Mouse (Mus musculus) hindbrain, embryonic 16.5 days (tissue): ENCODE measurements around the gene Paxx. TPM values are rescaled to one million over a fixed set of nuclear protein-coding genes. Genes with fewer than 3 reads are reported as not detected.
A peak's percentile ranks its signal among the peaks of the same experiment; 100 is the strongest.

Experiments
- ATAC-seq: fragments of 200-750 bp; cut with Nextera tagmentation; 2 replicates; pipeline ENCODE4 v1.8.0; 2017; ENCODE audit warnings: moderate TSS enrichment, moderate library complexity
- H3K27ac ChIP-seq: fragments of 300-500 bp; sonication (generic); 2 replicates; pipeline ENCODE4 v1.5.1; 2014; ENCODE audit warnings: low read depth, mild to moderate bottlenecking, control low read depth, low read length, moderate library complexity
- H3K27me3 ChIP-seq: fragments of 300-500 bp; sonication (generic); replicated peaks from 2 replicates; pipeline ENCODE4 v1.6.1; 2014; ENCODE audit warnings: low read length; ENCODE audit not compliant: control insufficient read depth, insufficient read depth
- H3K36me3 ChIP-seq: fragments of 300-500 bp; sonication (generic); 2 replicates; pipeline ENCODE4 v1.6.1; 2014; ENCODE audit warnings: mild to moderate bottlenecking, low read length, moderate library complexity, mixed read lengths; ENCODE audit not compliant: control insufficient read depth, insufficient read depth
- H3K4me1 ChIP-seq: fragments of 300-500 bp; sonication (generic); 2 replicates; pipeline ENCODE4 v1.6.1; 2014; ENCODE audit warnings: low read depth, low read length; ENCODE audit not compliant: control insufficient read depth, insufficient read depth
- H3K4me2 ChIP-seq: fragments of 300-500 bp; sonication (generic); 2 replicates; pipeline ENCODE4 v1.6.1; 2014; ENCODE audit warnings: mild to moderate bottlenecking, low read length, control low read depth, moderate library complexity
- H3K4me3 ChIP-seq: fragments of 300-500 bp; sonication (generic); 2 replicates; pipeline ENCODE4 v1.5.1; 2014; ENCODE audit warnings: mild to moderate bottlenecking, low read length, control low read depth, moderate library complexity
- H3K9ac ChIP-seq: fragments of 300-500 bp; sonication (generic); 2 replicates; pipeline ENCODE4 v1.6.1; 2014; ENCODE audit warnings: low read depth, mild to moderate bottlenecking, control low read depth, low read length, moderate library complexity
- H3K9me3 ChIP-seq: fragments of 300-500 bp; sonication (generic); 2 replicates; pipeline ENCODE4 v1.6.1; 2014; ENCODE audit warnings: mild to moderate bottlenecking, low read length, moderate library complexity; ENCODE audit not compliant: control insufficient read depth
- WGBS: fragments of 180-500 bp; shearing (Covaris S2); extraction: QIAGEN DNeasy Blood & Tissue Kit; methylation state at CpG from one replicate; pipeline ENCODE4 v1.1.7; 2014; 5-methylcytosine and 5-hydroxymethylcytosine counted together
- polyA plus RNA-seq: library from polyadenylated mRNA; unstranded; fragments of >200 nt; fragmentation: Nextera tagmentation; extraction: Ambion mirVana; gene quantifications from 2 replicates; pipeline ENCODE4 v1.2.1, GENCODE M21; 2015

The Paxx gene
- polyA plus RNA-seq, 1 experiment from 2014 or later = 134 TPM

DNA sequence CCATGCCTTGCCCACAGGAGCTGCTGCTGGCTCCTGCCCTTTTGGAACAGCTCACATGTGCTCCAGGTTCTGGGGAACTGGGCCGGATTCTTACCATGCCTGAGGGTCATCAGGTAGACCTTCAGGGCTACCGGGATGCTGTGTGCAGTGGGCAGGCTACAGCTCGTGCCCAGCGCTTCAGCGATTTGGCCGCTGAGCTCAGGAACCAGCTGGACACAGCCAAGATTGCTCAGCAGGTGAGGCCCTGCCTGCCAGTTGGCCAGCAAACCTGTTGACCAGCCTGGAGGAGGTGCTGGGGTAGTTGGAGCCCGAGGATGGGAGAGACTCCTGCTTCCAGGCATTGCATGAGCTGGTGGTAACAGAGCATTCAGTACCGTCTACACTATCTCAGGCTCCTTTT is 26.6 kb downstream of the Paxx start:
- no peak for ATAC-seq
- Histone ChIP-seq H3K27me3 (no peaks in the 10 kb centered on the region), H3K9me3 (no peaks in the 10 kb centered on the region), H3K27ac (no peak overlapping the region), H3K4me2 (no peak overlapping the region), H3K9ac (no peak overlapping the region), H3K4me3 (no peak overlapping the region), H3K36me3 (peaks cover 40% of the 10 kb centered on the region), H3K4me1 (peaks cover 25% of the 10 kb centered on the region)
- 89% methylated on average over 8 of the region's 8 CpGs for WGBS

DNA sequence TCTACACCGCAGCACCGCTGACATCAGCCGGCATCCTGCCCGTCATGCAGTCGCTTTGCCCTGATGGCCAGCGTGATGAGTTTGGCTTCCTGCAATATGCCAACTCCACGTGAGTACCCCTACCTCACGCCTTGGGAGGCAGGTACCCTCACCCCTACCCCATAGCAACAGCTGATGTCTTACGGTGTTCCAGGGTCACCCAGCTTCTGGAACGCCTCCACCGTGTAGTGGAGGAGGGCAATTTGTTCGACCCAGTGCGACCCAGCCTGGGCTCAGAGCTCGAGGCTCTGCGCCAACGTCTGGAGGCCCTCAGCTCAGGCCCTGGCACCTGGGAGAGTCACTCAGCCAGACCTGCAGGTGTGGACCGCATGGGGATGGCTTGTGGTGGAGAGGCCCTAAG is 27.8 kb downstream of the Paxx start:
- peaks cover 28% of the 10 kb centered on the region for H3K36me3 ChIP-seq

GRCm38 (mm10) chr2:25432326-25433098 is 28.4 kb downstream of the Paxx start:
- Histone ChIP-seq H3K4me2 (no peak overlapping the region), H3K4me1 (peaks cover 25% of the 10 kb centered on the region), H3K4me3 (no peak overlapping the region), H3K27ac (no peak overlapping the region), H3K27me3 (no peaks in the 10 kb centered on the region), H3K9ac (no peak overlapping the region), H3K9me3 (no peaks in the 10 kb centered on the region), H3K36me3 (peaks cover 26% of the 10 kb centered on the region)
- WGBS = 81% methylated on average over 11 of the region's 11 CpGs
- ATAC-seq = no peak

More for the DNA sequence above, 27.8 kb downstream of the Paxx start:
- Histone ChIP-seq H3K4me2 (no peak overlapping the region), H3K9ac (no peak overlapping the region), H3K27me3 (no peaks in the 10 kb centered on the region), H3K4me1 (peaks cover 25% of the 10 kb centered on the region), H3K4me3 (no peak overlapping the region), H3K9me3 (no peaks in the 10 kb centered on the region), H3K27ac (no peak overlapping the region)
- no peak for ATAC-seq
- 94% methylated on average over 17 of the region's 17 CpGs for WGBS

- Histone ChIP-seq H3K27ac (no peak overlapping the region), H3K36me3 (peaks cover 19% of the 10 kb centered on the region), H3K4me2 (peak overlapping the region; percentile 70), H3K27me3 (no peaks in the 10 kb centered on the region), H3K9me3 (no peaks in the 10 kb centered on the region), H3K4me1 (peaks cover 25% of the 10 kb centered on the region), H3K4me3 (no peak overlapping the region), H3K9ac (peak overlapping the region; percentile 51; the same call in 1 of the 2 replicates)
- 34% methylated on average over 6 of the region's 6 CpGs for WGBS
- no peak for ATAC-seq
These were observed 29.5 kb downstream of the Paxx start for GRCm38 (mm10) chr2:25431308-25431855.

DNA sequence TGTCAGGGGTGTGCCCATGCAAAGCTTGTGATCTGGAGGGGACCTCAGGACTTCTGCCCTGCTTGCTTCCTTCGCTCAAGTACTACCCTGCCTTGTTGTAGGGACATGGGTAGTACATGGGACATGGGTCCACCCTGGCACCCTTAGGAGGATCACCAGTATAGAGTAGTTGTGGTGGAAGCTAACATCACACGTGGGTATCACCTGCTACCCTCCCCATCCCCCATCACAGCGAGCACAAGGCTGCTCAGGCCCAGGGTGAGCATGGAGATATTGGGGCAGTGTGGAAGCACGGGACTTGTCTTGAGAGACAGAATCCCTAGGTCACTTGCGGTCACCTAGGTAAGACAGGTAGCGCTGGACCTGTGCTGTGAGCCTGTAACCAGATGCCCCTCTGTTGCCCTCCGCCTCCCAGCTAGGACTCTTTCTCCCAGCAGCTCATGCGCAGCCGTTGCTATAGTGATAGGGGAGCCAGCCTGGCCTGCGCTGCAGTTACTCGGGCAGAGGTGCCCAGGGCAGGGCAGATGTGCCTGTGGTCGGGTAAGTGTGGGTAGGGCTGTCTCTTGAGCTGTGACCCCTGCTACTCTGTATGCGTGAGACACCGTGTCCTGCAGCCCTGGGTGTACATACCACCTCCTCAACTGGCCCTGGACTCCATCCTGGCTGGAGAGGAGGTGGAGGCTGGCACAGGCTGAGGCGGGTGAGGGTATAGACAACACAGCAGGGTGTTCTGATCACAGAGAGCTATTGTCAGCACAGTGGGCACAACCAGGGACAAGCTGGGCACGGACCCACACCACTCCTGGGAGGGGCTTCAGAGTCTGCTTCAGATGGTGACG is 30.3 kb downstream of the Paxx start:
- Histone ChIP-seq H3K4me1 (peaks cover 25% of the 10 kb centered on the region), H3K27me3 (peaks cover 4% of the 10 kb centered on the region), H3K4me2 (peak overlapping the region; percentile 70), H3K4me3 (no peak overlapping the region), H3K9me3 (no peaks in the 10 kb centered on the region), H3K9ac (no peak overlapping the region; the same call in 1 of the 2 replicates), H3K27ac (no peak overlapping the region), H3K36me3 (peaks cover 16% of the 10 kb centered on the region)
- ATAC-seq = peak; percentile 5; the same call in 1 of the 2 replicates
- 45% methylated on average over 17 of the region's 17 CpGs for WGBS

- H3K9me3 ChIP-seq = no peaks in the 10 kb centered on the region
- peaks cover 4% of the 10 kb centered on the region for H3K27me3 ChIP-seq
- H3K36me3 ChIP-seq = peaks cover 9% of the 10 kb centered on the region
- WGBS = 47% methylated on average over 5 of the region's 5 CpGs
- H3K27ac ChIP-seq = no peak overlapping the region
- peak overlapping the region; percentile 96 for H3K9ac ChIP-seq
- peak overlapping the region; percentile 83 for H3K4me3 ChIP-seq
- peak overlapping the region; percentile 70 for H3K4me2 ChIP-seq
- peaks cover 25% of the 10 kb centered on the region for H3K4me1 ChIP-seq
- no peak for ATAC-seq
These were observed 31.3 kb downstream of the Paxx start for GRCm38 (mm10) chr2:25429435-25430180.

- Histone ChIP-seq H3K36me3 (peaks cover under 1% of the 10 kb centered on the region; the same call in 1 of the 2 replicates), H3K27me3 (peaks cover 4% of the 10 kb centered on the region), H3K9ac (peak within 1 kb of the TSS; percentile 96), H3K4me2 (peak within 1 kb of the TSS; percentile 70), H3K4me1 (peaks cover 25% of the 10 kb centered on the region), H3K4me3 (peak within 1 kb of the TSS; percentile 83), H3K27ac (peak within 1 kb of the TSS; percentile 91), H3K9me3 (no peaks in the 10 kb centered on the region)
- peak; percentile 85 for ATAC-seq
- WGBS = under 1% methylated on average over 63 of the region's 89 CpGs
These were observed 32.3 kb downstream of the Paxx start, which contains the start of gene Abca2 for GRCm38 (mm10) chr2:25428442-25429236. Gene Abca2, plus strand, starts transcription at chr2:25428703.

- ATAC-seq = no peak
- Histone ChIP-seq H3K27me3 (peaks cover 10% of the 10 kb centered on the region), H3K27ac (no peak overlapping the region), H3K4me2 (no peak overlapping the region), H3K4me1 (peaks cover 25% of the 10 kb centered on the region), H3K4me3 (no peak overlapping the region), H3K36me3 (no peaks in the 10 kb centered on the region), H3K9ac (no peak overlapping the region), H3K9me3 (no peaks in the 10 kb centered on the region)
- 87% methylated on average over 5 of the region's 5 CpGs for WGBS
These were observed 33.6 kb downstream of the Paxx start for GRCm38 (mm10) chr2:25427256-25427655.
